Mouse (Mus musculus): ENCODE results near the gene Sult1d1. TPM values are rescaled to one million over a fixed set of nuclear protein-coding genes. Genes with fewer than 3 reads are reported as not detected.

The Sult1d1 gene
- polyA plus RNA-seq (2012; rRNA removed): 0.02 and 0.06 TPM in 2 replicates

GRCm38 (mm10) chr5:87568845-87569244 lies at the start of gene Sult1d1:
Gene Sult1d1 (minus strand): TSS chr5:87569027.

GRCm38 (mm10) chr5:87591494-87591893 lies 22.7 kb upstream of the Sult1d1 start, which contains the start of gene Sult1e1:
Gene Sult1e1 (minus strand): TSS chr5:87591594.

DNA sequence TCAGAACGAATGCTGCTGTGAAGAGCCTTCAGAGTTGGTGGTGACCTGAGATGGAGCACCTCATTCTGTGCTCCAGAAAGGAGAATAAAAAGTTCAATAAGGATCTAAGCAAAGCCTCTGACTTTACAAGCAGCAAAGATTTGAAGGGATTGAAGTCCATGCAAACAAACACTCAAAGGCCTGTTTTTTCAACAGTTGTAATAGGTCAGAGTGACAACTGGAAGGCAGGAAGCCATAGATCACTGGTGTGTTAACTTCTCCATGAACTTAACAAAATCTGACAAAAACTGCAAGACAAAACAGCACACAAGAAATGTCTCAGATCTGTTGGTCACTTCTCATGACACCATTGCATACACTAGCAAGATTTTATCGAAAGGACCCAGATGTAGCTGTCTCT lies 30.7 kb downstream of the Sult1d1 start, which contains the start of gene Sult1b1:
TSS of gene Sult1b1 (minus strand) at position 85 of the 400 bp plus-strand sequence.

Other genes with a start within 250 kb of the Sult1d1 start
- not detected in 2 replicates for gene Ugt2a3, start 231.8 kb downstream of the Sult1d1 start, polyA plus RNA-seq (2012; rRNA removed)
- not detected in 2 replicates for gene Ugt2b38, start 144.8 kb downstream of the Sult1d1 start, polyA plus RNA-seq (2012; rRNA removed)
- 0.01 TPM in 1 of 2 replicates, not detected in the other for gene Ugt2a2, start 86.8 kb downstream of the Sult1d1 start, polyA plus RNA-seq (2012; rRNA removed)
- gene Gm43638, start 82.2 kb downstream of the Sult1d1 start, polyA plus RNA-seq (2012; rRNA removed): not detected in 2 replicates
- 0.06 TPM in 1 of 2 replicates, not detected in the other for gene Ugt2a1, start 78.2 kb downstream of the Sult1d1 start, polyA plus RNA-seq (2012; rRNA removed)
- gene Sult1b1, start 30.8 kb downstream of the Sult1d1 start, polyA plus RNA-seq (2012; rRNA removed): 0.02 TPM in 1 of 2 replicates, not detected in the other
- gene Sult1e1, start 22.6 kb upstream of the Sult1d1 start, polyA plus RNA-seq (2012; rRNA removed): 0.12 and 0.25 TPM in 2 replicates
- gene Csn1s1, start 97.2 kb upstream of the Sult1d1 start, polyA plus RNA-seq (2012; rRNA removed): not detected in 2 replicates
- gene Csn2, start 130.6 kb upstream of the Sult1d1 start, polyA plus RNA-seq (2012; rRNA removed): not detected in 2 replicates
- gene Csn1s2a, start 205.5 kb upstream of the Sult1d1 start, polyA plus RNA-seq (2012; rRNA removed): not detected in 2 replicates
- gene Csn1s2b, start 239.1 kb upstream of the Sult1d1 start, polyA plus RNA-seq (2012; rRNA removed): not detected in 2 replicates